Mouse (Mus musculus): ENCODE measurements around the gene Rpp30.

- TF ChIP-seq CTCF (IDR thresholded peaks at IDR 0.05; ENCODE audit: insufficient read depth, low read depth, low read length) = no peak
- no peak for TF ChIP-seq POLR2A (IDR thresholded peaks at IDR 0.05; ENCODE audit: insufficient read depth, low read depth, low read length)
Observed at GRCm38 (mm10) chr19:36119219-36119618, 35.7 kb downstream of the Rpp30 start.

Measured in olfactory bulb, adult 2 months (tissue).